Mouse (Mus musculus): Measurements from ENCODE around the gene Pak7.

- TF ChIP-seq GATA1 (IDR thresholded peaks at IDR 0.05; ENCODE audit: low read length): no peak
- TF ChIP-seq TAL1 (IDR thresholded peaks at IDR 0.05; ENCODE audit: low read length): no peak
These were observed 62.1 kb downstream of the Pak7 start for GRCm38 (mm10) chr2:136325646-136326045.
